Mouse (Mus musculus) v-Abl transformed pro-B cells (cell line): Measurements from ENCODE around the gene Rbm14.

Experiments
- in situ Hi-C, 2 experiments: fragments of 400-800 bp; cut with MboI; formaldehyde crosslinking; loops; one replicate each; pipeline ENCODE4 v1.15.1; 2025; ENCODE audit not compliant: unreplicated experiment in 2 of 2

Rbm14 gene

DNA sequence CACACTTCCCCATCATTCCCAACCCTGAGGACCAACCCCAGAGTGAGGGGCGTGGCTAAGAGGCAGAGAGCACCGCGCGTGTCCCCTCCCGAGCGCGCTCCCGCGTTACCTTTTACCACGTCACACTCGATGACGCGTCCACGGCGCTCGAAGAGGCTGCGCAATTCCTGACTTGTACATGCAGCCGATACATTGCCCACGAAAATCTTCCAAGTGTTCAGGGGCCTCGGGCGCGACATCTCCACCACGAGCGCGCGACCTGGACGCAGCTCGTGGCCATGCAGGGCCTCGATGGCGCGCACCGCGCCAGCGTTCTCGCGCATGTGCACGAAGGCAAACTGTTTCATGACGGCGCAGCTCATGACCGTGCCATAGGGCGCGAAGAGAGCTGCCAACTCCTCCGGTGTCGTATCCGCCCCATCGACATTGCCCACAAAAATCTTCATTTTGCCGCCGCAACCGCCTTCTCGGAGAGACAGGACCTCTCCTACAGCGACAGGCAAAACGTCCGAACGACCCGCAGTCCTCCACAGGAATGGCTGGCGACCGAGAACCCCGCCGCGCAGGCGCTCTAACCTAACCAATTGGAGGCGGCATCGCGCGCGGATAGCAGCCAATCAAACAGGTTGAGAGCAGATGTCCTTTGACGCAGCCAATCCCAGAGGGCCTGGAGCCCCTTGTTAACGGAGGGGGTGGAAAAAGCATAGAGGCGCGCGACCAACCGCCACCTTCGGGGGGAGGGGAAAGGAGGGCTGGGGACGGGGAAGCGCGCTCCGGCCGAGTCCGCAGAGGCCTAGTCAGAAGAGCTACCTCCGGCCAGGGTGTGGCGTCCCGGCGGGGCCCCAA lies at the start of gene Rbm14, which contains the start of gene Gm21992:
Rbm14 (minus strand) TSS at position 572 of the 846 bp plus-strand sequence.
Gm21992 (minus strand) TSS at position 550 of the 846 bp plus-strand sequence.
- in situ Hi-C loops, result no loop called here

DNA sequence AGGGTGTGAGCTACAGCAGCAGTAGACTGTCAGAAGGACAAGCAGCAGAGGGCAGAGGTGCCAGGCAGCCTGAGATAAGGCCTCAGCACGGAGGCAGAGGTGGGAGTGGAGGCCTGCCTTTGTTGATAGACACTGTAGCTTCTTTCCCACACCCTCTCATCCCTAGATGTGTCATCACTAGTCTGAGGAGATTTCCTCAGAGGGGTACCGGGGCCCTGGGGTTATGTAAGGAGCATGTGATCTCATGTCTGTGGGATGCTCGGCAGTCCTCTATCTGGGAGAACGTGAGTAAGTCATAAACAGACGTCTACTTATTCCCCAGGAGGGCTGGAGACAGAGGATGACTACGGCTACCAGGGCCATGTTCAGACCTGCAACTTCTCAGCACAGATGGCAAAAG lies 47.6 kb upstream of the Rbm14 start:
- in situ Hi-C loops, result no loop called here

DNA sequence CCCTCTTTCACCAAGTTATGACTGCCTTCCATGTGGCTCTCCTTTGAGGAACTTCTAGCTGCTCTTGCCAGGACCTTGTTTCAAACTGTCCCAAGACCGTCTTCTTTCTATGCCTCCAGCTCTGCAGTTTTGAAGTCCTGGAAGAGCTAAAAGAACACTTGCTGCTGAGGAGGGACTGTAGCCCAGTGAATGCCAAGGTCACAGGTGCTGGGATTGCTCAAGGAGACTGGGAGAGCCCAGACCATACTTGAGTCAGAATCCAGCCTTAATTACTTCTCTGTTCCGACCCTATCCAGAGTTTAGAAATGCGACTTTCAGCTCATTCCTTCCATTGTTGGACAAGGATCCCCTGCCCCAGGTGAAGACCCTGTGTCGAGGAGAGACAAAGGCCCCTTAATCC lies 44.5 kb upstream of the Rbm14 start:
- in situ Hi-C loops, result no loop called here

- in situ Hi-C loops, result no loop called here
These were observed 44.0 kb upstream of the Rbm14 start for GRCm38 (mm10) chr19:4855470-4855820.

DNA sequence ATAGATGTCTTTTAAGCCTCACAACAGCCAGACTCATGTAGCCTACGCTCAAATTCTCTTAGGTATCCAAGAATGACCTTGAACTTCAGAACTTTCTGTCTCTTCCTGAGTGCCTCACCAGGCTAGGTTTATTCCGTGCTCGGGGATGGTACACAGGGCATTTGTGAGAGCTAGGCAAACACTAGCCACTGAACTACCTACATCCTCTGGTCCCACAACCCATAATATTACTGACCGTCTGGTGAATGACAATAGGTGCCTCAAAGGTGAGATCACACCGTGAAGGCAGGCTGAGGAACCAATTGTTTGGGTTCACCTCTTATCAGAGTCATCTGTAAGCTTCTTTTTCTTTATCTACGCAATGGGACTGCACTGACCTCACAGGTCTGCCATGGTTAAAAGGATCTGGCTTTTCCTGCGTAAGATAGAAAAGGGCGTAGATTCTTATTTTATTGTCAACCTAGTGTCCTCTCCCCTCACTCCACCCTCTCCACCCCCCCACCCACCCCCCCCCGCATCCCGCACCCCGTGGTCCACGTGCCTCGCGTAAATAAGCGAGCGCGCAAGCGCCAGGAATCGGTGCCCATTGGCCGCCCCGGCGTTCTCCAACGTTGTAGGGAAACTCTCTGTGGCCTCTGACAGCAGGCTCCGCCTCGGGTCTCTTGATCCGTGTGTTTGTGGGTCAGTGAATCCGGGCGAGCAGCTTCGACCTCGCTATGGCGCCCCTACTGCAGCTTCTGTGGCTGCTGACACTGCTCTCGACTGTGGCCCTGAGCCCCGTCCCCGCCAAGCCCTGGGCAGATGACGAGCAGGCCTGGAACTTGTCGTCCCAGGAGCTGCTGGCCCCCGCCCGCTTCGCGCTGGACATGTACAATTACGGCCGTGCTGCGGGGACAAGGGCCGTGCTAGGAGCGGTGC lies 43.4 kb upstream of the Rbm14 start, which contains the start of gene Ctsf:
Ctsf (plus strand) TSS at position 579 of the 918 bp plus-strand sequence.
- in situ Hi-C loops, result no loop called here

- in situ Hi-C loops, result no loop called here
These were observed 38.8 kb upstream of the Rbm14 start for GRCm38 (mm10) chr19:4850281-4850680.

DNA sequence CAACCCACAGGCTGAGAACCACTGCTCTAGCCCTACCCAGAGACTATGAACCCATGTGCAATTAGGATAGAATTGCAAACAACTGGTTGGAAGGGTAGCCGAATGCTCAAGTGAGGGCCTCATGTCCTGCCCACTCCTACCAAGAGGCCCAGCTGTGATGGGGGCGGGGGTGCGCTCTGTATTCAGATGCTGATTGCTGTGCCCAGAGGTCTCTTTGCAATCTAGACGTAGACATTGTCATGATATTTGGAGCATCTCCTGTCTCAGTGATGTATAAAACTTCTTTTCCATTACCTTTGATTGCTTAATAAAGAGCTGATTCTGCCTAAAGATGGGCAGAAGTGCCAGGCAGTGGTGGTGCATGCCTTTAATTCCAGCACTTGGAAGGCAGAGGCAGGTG lies 38.4 kb upstream of the Rbm14 start:
- in situ Hi-C loops, result loop anchor here in 1 of 2 experiments (10.0 kb wide), 1 partner anchor 215 kb away; no protein-coding TSS in a partner anchor

- in situ Hi-C loops, result loop anchor here in 1 of 2 experiments (10.0 kb wide), 1 partner anchor 213 kb away; no protein-coding TSS in a partner anchor
These were observed 36.1 kb upstream of the Rbm14 start for GRCm38 (mm10) chr19:4847490-4847889.

GRCm38 (mm10) chr19:4845846-4846245 lies 34.4 kb upstream of the Rbm14 start:
- in situ Hi-C loops, result loop anchor here in 1 of 2 experiments (10.0 kb wide), 1 partner anchor 211 kb away; no protein-coding TSS in a partner anchor

DNA sequence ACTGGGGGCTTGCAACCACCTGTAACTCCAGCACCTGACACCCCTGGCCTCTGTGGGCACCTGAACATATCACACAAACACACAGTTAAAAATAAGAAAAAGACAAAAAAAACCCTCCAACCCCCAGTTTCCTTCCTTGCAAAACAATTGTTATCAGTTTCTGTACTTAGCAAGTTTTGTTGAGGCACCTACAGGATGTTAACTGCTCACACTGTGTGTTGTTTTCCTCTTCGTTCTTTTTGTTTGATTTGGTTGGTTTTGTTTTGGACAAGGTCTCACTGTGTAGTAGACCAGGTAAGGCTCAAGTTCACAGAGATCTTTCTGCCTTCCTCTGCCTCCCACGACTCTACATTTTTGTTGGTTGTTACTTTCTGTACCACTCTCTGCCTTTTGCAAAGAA lies 31.2 kb upstream of the Rbm14 start:
- in situ Hi-C loops, result loop anchor here in 1 of 2 experiments (10.0 kb wide), 1 partner anchor 208 kb away; no protein-coding TSS in a partner anchor

GRCm38 (mm10) chr19:4840848-4841247 lies 29.4 kb upstream of the Rbm14 start:
- in situ Hi-C loops, result loop anchor here in 1 of 2 experiments (10.0 kb wide), 1 partner anchor 206 kb away; no protein-coding TSS in a partner anchor

DNA sequence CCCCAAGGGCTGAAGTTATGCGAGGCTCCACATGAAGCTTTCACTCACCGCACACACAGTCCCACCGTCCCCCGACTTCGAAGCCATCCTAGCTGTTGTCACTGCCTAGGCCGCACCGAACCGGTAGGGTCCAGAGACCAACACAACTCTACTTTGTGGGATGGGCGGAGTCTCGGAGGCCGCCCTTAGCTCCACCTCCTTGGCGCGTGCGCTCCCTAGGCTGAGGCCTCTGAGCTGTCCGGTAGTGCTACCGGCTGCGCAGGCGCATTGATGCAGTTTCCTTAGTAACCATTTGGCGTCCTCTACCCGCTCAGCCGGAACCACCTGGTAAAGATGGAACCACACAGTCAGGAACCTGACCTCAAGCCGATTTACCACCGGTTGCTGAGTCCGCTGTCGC lies 27.7 kb upstream of the Rbm14 start, which contains the start of the genes Ccs and Ccdc87:
Ccs (minus strand) TSS at position 184 of the 400 bp plus-strand sequence.
Ccdc87 (plus strand) TSS at position 218 of the 400 bp plus-strand sequence.
- in situ Hi-C loops, result no loop called here

DNA sequence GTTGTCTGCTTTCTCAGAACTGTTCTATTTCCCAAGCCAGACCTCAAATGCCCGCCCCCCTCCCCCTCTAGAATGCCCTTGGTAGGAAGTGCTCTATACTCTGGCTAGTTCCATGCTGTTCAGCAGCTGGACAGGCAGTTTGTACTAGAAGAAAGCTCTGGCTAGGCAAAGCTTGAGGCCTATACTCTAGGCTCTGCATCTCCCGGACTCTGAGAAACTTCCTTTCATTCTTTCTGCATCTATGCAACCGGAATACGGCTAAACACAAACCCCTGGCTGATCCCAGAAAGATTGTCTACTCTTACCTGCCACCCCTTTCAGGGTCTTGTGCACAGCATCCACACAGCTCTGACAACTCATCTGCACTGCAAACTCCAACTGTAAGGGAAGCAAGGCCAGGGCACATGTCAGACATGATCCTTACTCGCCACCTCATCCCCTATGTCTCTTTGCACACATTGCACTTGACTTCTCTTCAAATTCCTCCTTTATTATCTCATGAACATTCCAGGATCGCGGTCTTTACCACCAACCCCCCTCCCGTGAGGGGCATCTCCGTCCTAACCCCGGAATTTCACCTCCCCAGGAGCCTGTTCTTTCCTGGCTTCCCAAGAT lies 27.2 kb upstream of the Rbm14 start:
- in situ Hi-C loops, result no loop called here

- in situ Hi-C loops, result no loop called here
These were observed 25.6 kb upstream of the Rbm14 start for GRCm38 (mm10) chr19:4837049-4837448.

- in situ Hi-C loops, result no loop called here
These were observed 24.7 kb upstream of the Rbm14 start for GRCm38 (mm10) chr19:4836096-4836495.

GRCm38 (mm10) chr19:4833977-4834376 lies 22.5 kb upstream of the Rbm14 start:
- in situ Hi-C loops, result no loop called here

DNA sequence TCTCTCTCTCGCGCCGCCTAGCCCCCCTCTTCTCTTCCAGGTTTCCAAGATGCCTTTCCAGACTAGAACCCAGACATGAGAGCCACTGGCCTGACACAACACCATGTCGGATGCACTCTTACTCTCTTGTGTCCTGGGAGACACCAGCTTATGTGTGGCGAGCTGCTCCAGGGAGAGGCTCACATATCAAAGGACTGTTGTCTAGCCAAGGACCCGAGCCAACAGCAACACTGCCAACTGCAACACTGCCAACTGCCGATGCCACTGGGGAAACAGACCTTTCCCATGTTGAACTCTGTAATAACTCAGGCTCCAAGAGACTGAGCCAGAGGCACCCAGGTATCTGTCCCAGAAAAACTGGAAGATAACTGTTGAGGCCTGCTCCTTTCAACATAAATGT lies 17.7 kb upstream of the Rbm14 start:
- in situ Hi-C loops, result no loop called here

GRCm38 (mm10) chr19:4828444-4829114 lies 17.1 kb upstream of the Rbm14 start:
- in situ Hi-C loops, result no loop called here

GRCm38 (mm10) chr19:4820678-4821303 lies 9.4 kb upstream of the Rbm14 start:
- in situ Hi-C loops, result no loop called here
